ENCODE assay signal across 9 mouse cellular contexts in genomic region chr3:94465632-94466430, GRCm38 (mm10). TPM values are rescaled to one million over a fixed set of nuclear protein-coding genes. Genes with fewer than 3 reads are reported as not detected.
DNase-seq lines count a peak whose midpoint lies in the region; ATAC-seq and TF ChIP-seq lines count a peak whose summit lies in the region.
"Had no signal": no experiment of that assay in that cellular context is flagged by ENCODE, and none has a peak within 500 bp of the region (broad histone marks: within the 10 kb centered on the region; RNA-seq: fewer than 3 reads in every experiment).

No protein-coding gene starts in this region.

- H3K36me3 ChIP-seq in E14TG2a.4 (ENCODE audit: insufficient read depth, low read length), result no peaks in the 10 kb centered on the region
- H3K36me3 ChIP-seq in forebrain, embryonic 11.5 days (ENCODE audit: control insufficient read depth, insufficient read depth, low read length), result no peaks in the 10 kb centered on the region
- no peaks in the 10 kb centered on the region for H3K36me3 ChIP-seq in hindbrain, embryonic 16.5 days (ENCODE audit: control insufficient read depth, insufficient read depth, low read length)
- no peaks in the 10 kb centered on the region for H3K36me3 ChIP-seq in midbrain, embryonic 13.5 days

- H3K9ac ChIP-seq in forebrain, embryonic 11.5 days (ENCODE audit: low read length), result peak overlapping the region; percentile 27; the same call in 1 of the 2 replicates
- 0 out of 2 replicates have a peak overlapping the region, but pooled peaks have one; percentile 38 for H3K9ac ChIP-seq in hindbrain, embryonic 16.5 days (ENCODE audit: low read depth, low read length)
- H3K9ac ChIP-seq in midbrain, embryonic 13.5 days (replicated peaks), result peak overlapping the region; percentile 49; the same call in 1 of the 2 replicates

- ATAC-seq in forebrain, embryonic 11.5 days (replicated peaks; ENCODE audit: low FRiP score), result peak; percentile 73
- ATAC-seq in hindbrain, embryonic 16.5 days, result peak; percentile 75
- ATAC-seq in midbrain, embryonic 13.5 days, result peak; percentile 62
- ATAC-seq in cerebellum, adult (ENCODE audit: insufficient number of reproducible peaks, low FRiP score, low TSS enrichment), result no peak

- H3K4me3 ChIP-seq in E14TG2a.4 (replicated peaks; ENCODE audit: low read length), result 0 out of 2 replicates have a peak overlapping the region, but pooled peaks have one; percentile 7
- no peak overlapping the region for H3K4me3 ChIP-seq in forebrain, embryonic 11.5 days (ENCODE audit: low read depth, low read length)
- H3K4me3 ChIP-seq in hindbrain, embryonic 16.5 days (ENCODE audit: low read length), result no peak overlapping the region
- no peak overlapping the region for H3K4me3 ChIP-seq in midbrain, embryonic 13.5 days (replicated peaks)

- WGBS in forebrain, embryonic 11.5 days, result 40% methylated on average over 13 of the region's 13 CpGs
- 37% methylated on average over 13 of the region's 13 CpGs for whole genome bisulfite sequencing in hindbrain, embryonic 16.5 days
- 40% methylated on average over 13 of the region's 13 CpGs for WGBS in midbrain, embryonic 13.5 days

- peaks cover 45% of the 10 kb centered on the region for H3K4me1 ChIP-seq in E14TG2a.4 (replicated peaks; ENCODE audit: low read depth, low read length)
- H3K4me1 ChIP-seq in forebrain, embryonic 11.5 days (replicated peaks; ENCODE audit: control insufficient read depth, insufficient read depth, low read length), result peaks cover 17% of the 10 kb centered on the region
- peaks cover 22% of the 10 kb centered on the region for H3K4me1 ChIP-seq in hindbrain, embryonic 16.5 days (ENCODE audit: control insufficient read depth, insufficient read depth, low read depth, low read length)
- H3K4me1 ChIP-seq in midbrain, embryonic 13.5 days (replicated peaks), result peaks cover 36% of the 10 kb centered on the region

- no peaks in the 10 kb centered on the region for H3K9me3 ChIP-seq in E14TG2a.4 (ENCODE audit: low read length)
- no peaks in the 10 kb centered on the region for H3K9me3 ChIP-seq in forebrain, embryonic 11.5 days (ENCODE audit: control insufficient read depth, low read length)
- no peaks in the 10 kb centered on the region for H3K9me3 ChIP-seq in hindbrain, embryonic 16.5 days (ENCODE audit: control insufficient read depth, low read length)
- H3K9me3 ChIP-seq in midbrain, embryonic 13.5 days, result no peaks in the 10 kb centered on the region

- peak overlapping the region; percentile 88 for H3K27ac ChIP-seq in forebrain, embryonic 11.5 days (ENCODE audit: low read depth, low read length)
- H3K27ac ChIP-seq in hindbrain, embryonic 16.5 days (ENCODE audit: low read depth, low read length), result peak overlapping the region; percentile 85
- peak overlapping the region; percentile 90 for H3K27ac ChIP-seq in midbrain, embryonic 13.5 days

- no peak overlapping the region for H3K4me2 ChIP-seq in forebrain, embryonic 11.5 days (ENCODE audit: low read depth, low read length, severe bottlenecking)
- no peak overlapping the region for H3K4me2 ChIP-seq in hindbrain, embryonic 16.5 days (ENCODE audit: low read length)
- H3K4me2 ChIP-seq in midbrain, embryonic 13.5 days (replicated peaks), result no peak overlapping the region

- no peak for TF ChIP-seq CTCF in E14TG2a.4 (conservative IDR thresholded peaks at IDR 0.05; ENCODE audit: low read length)

- DNase-seq in forebrain, embryonic 11.5 days (ENCODE audit: low spot score), result peak; percentile 62
- no peak for DNase-seq in adrenal gland, adult 8-10 months
- DNase-seq in adrenal gland, adult (ENCODE audit: inconsistent age in 2 of 2, low spot score in 1 of 2), result no peak
- no peak for DNase-seq in thymus, postnatal 25 days
- DNase-seq: kidney, postnatal 14 days had no signal

- H3K27me3 ChIP-seq in E14TG2a.4 (ENCODE audit: insufficient read depth, low read length), result no peaks in the 10 kb centered on the region
- H3K27me3 ChIP-seq in forebrain, embryonic 11.5 days (ENCODE audit: control insufficient read depth, insufficient read depth, low read length), result no peaks in the 10 kb centered on the region
- H3K27me3 ChIP-seq in hindbrain, embryonic 16.5 days (replicated peaks; ENCODE audit: control insufficient read depth, insufficient read depth, low read length), result no peaks in the 10 kb centered on the region
- H3K27me3 ChIP-seq in midbrain, embryonic 13.5 days, result no peaks in the 10 kb centered on the region

RNA-seq across cellular contexts. Expression of gene Celf3, which starts 12.3 kb away (rescaled TPM):
- 137 and 149 TPM in 2 replicates for polyA plus RNA-seq in forebrain, embryonic 11.5 days (2014; fragmentation: Nextera tagmentation; extraction: Ambion mirVana)
- polyA plus RNA-seq in hindbrain, embryonic 16.5 days (2015; fragmentation: Nextera tagmentation; extraction: Ambion mirVana), result 184 and 191 TPM in 2 replicates
- 396 and 399 TPM in 2 replicates for polyA plus RNA-seq in midbrain, embryonic 13.5 days (2015; fragmentation: Nextera tagmentation; extraction: Ambion mirVana)
- 10 to 100 TPM; 17.7 to 38.7 (median 29.4) TPM for total RNA-seq in adrenal gland, adult 8-10 months (2022)

RNA-seq across cellular contexts. Expression of gene Riiad1, which starts 14.3 kb away (rescaled TPM):
- polyA plus RNA-seq in forebrain, embryonic 11.5 days (2014; fragmentation: Nextera tagmentation; extraction: Ambion mirVana), result 12.8 and 15.5 TPM in 2 replicates
- 14.0 and 17.8 TPM in 2 replicates for polyA plus RNA-seq in hindbrain, embryonic 16.5 days (2015; fragmentation: Nextera tagmentation; extraction: Ambion mirVana)
- 24.3 and 26.1 TPM in 2 replicates for polyA plus RNA-seq in midbrain, embryonic 13.5 days (2015; fragmentation: Nextera tagmentation; extraction: Ambion mirVana)
- 1 to 10 TPM; 2.4 to 8.5 (median 3.3) TPM for total RNA-seq in adrenal gland, adult 8-10 months (2022)

RNA-seq across cellular contexts. Expression of gene Oaz3, which starts 22.1 kb away (rescaled TPM):
- 0.40 and 0.76 TPM in 2 replicates for polyA plus RNA-seq in forebrain, embryonic 11.5 days (2014; fragmentation: Nextera tagmentation; extraction: Ambion mirVana)
- 0.90 and 1.7 TPM in 2 replicates for polyA plus RNA-seq in hindbrain, embryonic 16.5 days (2015; fragmentation: Nextera tagmentation; extraction: Ambion mirVana)
- polyA plus RNA-seq in midbrain, embryonic 13.5 days (2015; fragmentation: Nextera tagmentation; extraction: Ambion mirVana), result 0.89 and 1.2 TPM in 2 replicates
- total RNA-seq in adrenal gland, adult 8-10 months (2022), result not detected

RNA-seq across cellular contexts. Expression of gene Mrpl9, which starts 22.7 kb away (rescaled TPM):
- polyA plus RNA-seq in forebrain, embryonic 11.5 days (2014; fragmentation: Nextera tagmentation; extraction: Ambion mirVana), result 65.3 and 67.0 TPM in 2 replicates
- 63.7 and 64.5 TPM in 2 replicates for polyA plus RNA-seq in hindbrain, embryonic 16.5 days (2015; fragmentation: Nextera tagmentation; extraction: Ambion mirVana)
- 61.3 and 63.2 TPM in 2 replicates for polyA plus RNA-seq in midbrain, embryonic 13.5 days (2015; fragmentation: Nextera tagmentation; extraction: Ambion mirVana)
- 10 to 100 TPM; 69.1 to 73.5 (median 71.4) TPM for total RNA-seq in adrenal gland, adult 8-10 months (2022)

RNA-seq across cellular contexts. Expression of gene Tdrkh, which starts 52.8 kb away (rescaled TPM):
- 55.0 and 57.5 TPM in 2 replicates for polyA plus RNA-seq in forebrain, embryonic 11.5 days (2014; fragmentation: Nextera tagmentation; extraction: Ambion mirVana)
- polyA plus RNA-seq in hindbrain, embryonic 16.5 days (2015; fragmentation: Nextera tagmentation; extraction: Ambion mirVana), result 51.1 and 54.8 TPM in 2 replicates
- 61.6 and 63.1 TPM in 2 replicates for polyA plus RNA-seq in midbrain, embryonic 13.5 days (2015; fragmentation: Nextera tagmentation; extraction: Ambion mirVana)
- total RNA-seq in adrenal gland, adult 8-10 months (2022), result 10 to 100 TPM in 3 of 4 experiments, 1 to 10 TPM in 1; 10.0 to 22.5 (median 15.9) TPM
